Mouse (Mus musculus): ENCODE data around the gene Olfr1058. TPM values are rescaled to one million over a fixed set of nuclear protein-coding genes. Genes with fewer than 3 reads are reported as not detected.
"Not testable (repeated sequence)": the region's sequence is repeated elsewhere in the genome, so short reads cannot be mapped to it uniquely, and the experiment has no call there.

The Olfr1058 gene
- polyA plus RNA-seq (2016; fragmentation: Nextera tagmentation; extraction: Ambion mirVana), result not detected in 2 replicates

DNA sequence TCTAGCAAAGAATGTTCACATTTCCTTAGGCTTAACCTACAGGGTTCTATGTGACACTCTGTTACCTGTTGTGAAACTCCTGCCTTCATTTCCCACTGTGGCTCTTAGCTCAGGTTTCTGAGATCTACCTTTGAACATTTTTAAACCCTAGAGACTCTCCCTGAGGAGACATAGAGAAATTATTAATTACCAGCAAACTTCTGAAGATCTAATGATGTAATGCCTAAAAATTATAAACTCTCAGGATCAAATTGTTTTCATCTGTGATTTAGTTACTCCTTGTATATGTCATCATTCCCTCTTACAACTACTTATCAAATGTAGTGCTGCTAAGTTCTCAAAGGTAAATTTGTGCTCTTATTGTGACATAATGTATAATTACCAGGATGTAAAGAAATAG is at the start of gene Olfr1058:
Olfr1058 (minus strand) TSS at position 101 of the 400 bp plus-strand sequence.
- H3K27ac ChIP-seq; H3K4me2 ChIP-seq (replicated peaks); H3K9me3 ChIP-seq (replicated peaks); H3K4me3 ChIP-seq; H3K4me1 ChIP-seq; H3K27me3 ChIP-seq; H3K36me3 ChIP-seq; ATAC-seq (ENCODE audit: low FRiP score); H3K9ac ChIP-seq: not testable (repeated sequence)

DNA sequence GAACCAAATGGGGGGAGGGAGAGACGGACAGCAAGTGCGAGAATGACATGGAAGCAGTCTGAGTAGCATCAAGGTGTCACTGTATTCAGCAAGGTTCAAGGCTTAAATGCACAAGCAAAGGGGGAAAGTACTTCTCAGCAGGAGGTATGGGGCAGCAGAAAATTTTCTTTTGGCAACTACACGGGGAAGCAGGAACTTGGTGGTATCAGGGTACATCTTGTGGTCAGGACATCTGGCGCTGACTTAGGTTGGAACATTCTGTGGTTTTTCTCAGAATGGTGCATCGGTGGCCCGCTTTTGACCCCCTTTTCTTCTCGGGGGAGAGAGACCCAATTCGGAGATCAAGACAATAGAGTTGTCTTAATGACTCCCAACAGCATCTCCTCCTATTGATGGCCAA is 40.1 kb upstream of the Olfr1058 start:
- 89% methylated on average over 8 of the region's 8 CpGs for WGBS
- not testable (repeated sequence) for H3K36me3 ChIP-seq; H3K4me2 ChIP-seq (replicated peaks); H3K9me3 ChIP-seq (replicated peaks); H3K4me3 ChIP-seq; ATAC-seq (ENCODE audit: low FRiP score); H3K27me3 ChIP-seq; H3K4me1 ChIP-seq; H3K9ac ChIP-seq; H3K27ac ChIP-seq

DNA sequence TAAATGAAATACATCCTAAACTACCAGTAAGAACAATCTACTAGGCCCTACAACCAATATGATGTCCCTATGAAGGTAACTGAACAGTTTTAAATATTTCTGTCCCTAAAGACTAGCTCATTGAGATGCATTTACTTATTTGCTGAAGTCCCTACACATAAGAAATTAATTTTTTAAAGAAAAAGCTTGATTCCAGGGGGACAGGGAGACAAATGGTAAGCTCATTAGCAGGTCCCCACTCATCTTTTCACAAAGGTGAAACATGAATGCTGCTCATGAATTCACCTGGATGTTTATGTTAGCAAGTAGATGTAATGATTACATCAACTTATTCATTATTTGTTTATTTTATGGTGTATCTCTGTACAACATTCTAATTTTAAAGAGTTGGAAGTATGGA is 38.3 kb upstream of the Olfr1058 start, which contains the start of gene Olfr1062:
Olfr1062 (minus strand) TSS at position 101 of the 400 bp plus-strand sequence.
- not testable (repeated sequence) for H3K27ac ChIP-seq; H3K4me1 ChIP-seq; H3K9me3 ChIP-seq (replicated peaks); H3K27me3 ChIP-seq; ATAC-seq (ENCODE audit: low FRiP score); H3K9ac ChIP-seq; H3K36me3 ChIP-seq; H3K4me3 ChIP-seq; H3K4me2 ChIP-seq (replicated peaks)

DNA sequence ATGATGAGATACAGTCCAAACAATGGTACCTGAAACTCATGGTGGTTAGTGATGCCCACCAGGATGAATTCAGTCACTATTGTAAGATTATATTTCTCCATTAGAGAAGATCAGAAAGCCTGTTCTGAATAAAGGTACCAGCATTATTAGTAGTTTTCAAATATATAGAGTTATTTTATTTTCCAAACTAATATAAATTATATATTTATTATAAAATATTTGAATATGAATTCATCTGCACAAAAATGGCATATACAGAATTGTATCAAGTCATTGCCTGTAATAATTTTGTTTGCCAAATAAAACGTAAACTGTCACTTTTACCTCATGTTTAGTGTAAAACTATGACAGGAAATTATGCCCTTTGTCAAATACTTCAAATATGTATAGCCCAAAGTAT is 25.6 kb upstream of the Olfr1058 start, which contains the start of gene Olfr1061:
Olfr1061 (minus strand) TSS at position 101 of the 400 bp plus-strand sequence.
- no peak within 1 kb of the TSS for H3K4me3 ChIP-seq
- H3K9me3 ChIP-seq (replicated peaks), result no peaks in the 10 kb centered on the region
- no peak within 1 kb of the TSS for H3K27ac ChIP-seq
- no peak within 1 kb of the TSS for H3K4me2 ChIP-seq (replicated peaks)
- ATAC-seq (ENCODE audit: low FRiP score), result no peak
- no peaks in the 10 kb centered on the region for H3K36me3 ChIP-seq
- no peak within 1 kb of the TSS for H3K9ac ChIP-seq
- H3K4me1 ChIP-seq, result no peaks in the 10 kb centered on the region
- H3K27me3 ChIP-seq, result no peaks in the 10 kb centered on the region
- WGBS, result 78% methylated on average over 1 of the region's 1 CpGs

DNA sequence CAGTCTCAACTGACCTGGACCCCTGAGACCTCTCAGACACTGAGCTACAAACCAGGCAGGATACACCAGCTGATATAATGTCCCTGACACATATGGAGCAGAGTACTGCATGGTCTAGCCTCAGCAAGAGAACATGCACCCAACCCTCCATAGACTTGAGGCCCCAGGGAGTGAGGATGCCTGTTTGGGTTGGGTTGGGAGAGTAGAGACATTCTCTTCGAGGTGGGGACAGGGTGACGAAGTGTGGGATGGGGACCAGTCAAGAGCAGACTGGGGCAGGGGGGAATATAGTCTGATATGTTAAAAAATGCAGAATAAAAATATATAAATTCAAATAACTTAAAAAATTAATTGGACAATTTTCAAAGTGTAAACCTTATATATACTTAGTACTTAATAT is 6.8 kb upstream of the Olfr1058 start:
- no peak for ATAC-seq (ENCODE audit: low FRiP score)
- no peaks in the 10 kb centered on the region for H3K27me3 ChIP-seq
- no peaks in the 10 kb centered on the region for H3K4me1 ChIP-seq
- no peaks in the 10 kb centered on the region for H3K36me3 ChIP-seq
- no peak overlapping the region for H3K9ac ChIP-seq
- WGBS, result 91% methylated on average over 2 of the region's 2 CpGs
- H3K9me3 ChIP-seq (replicated peaks), result no peaks in the 10 kb centered on the region
- H3K27ac ChIP-seq, result no peak overlapping the region
- no peak overlapping the region for H3K4me3 ChIP-seq
- no peak overlapping the region for H3K4me2 ChIP-seq (replicated peaks)

DNA sequence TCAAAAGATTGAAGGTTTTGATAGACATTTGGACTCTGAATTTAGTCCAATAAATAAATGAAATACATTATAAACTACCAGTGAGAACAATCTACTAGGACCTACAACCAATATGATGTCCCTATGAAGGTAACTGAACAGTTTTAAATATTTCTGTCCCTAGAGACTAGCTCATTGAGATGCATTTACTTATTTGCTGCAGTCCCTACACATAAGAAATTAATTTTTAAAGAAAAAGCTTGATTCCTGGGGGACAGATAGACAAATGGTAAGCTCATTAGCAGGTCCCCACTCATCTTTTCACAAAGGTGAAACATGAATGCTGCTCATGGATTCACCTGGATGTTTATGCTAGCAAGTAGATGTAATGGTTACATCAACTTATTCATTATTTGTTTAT is 10.1 kb downstream of the Olfr1058 start, which contains the start of gene Olfr1057:
Olfr1057 (minus strand) TSS at position 101 of the 400 bp plus-strand sequence.
- no peak within 1 kb of the TSS for H3K27ac ChIP-seq
- H3K36me3 ChIP-seq, result no peaks in the 10 kb centered on the region
- H3K4me3 ChIP-seq, result no peak within 1 kb of the TSS
- no peak within 1 kb of the TSS for H3K4me2 ChIP-seq (replicated peaks)
- no peaks in the 10 kb centered on the region for H3K9me3 ChIP-seq (replicated peaks)
- no peak within 1 kb of the TSS for H3K9ac ChIP-seq
- H3K27me3 ChIP-seq, result no peaks in the 10 kb centered on the region
- no peaks in the 10 kb centered on the region for H3K4me1 ChIP-seq
- no peak for ATAC-seq (ENCODE audit: low FRiP score)

DNA sequence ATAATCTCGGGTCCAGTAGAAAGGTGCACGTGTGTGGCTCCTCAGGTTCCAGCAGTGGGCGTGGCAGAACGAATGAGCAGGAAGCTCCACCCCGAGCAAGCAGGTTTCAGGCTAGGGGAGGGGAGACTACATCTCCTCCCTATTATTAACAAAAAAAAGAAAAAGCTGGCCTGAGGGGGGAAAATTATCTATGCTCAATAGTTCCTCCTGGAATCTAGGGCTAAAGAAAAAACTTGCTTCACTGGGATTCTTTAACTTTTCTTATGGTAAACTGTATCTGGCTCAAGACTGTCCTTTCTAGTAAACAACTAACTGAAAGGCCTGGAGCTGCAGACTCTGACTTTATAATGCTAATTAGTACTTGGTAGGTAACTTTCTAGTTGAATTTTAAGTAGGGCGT is 22.0 kb downstream of the Olfr1058 start:
- not testable (repeated sequence) for H3K36me3 ChIP-seq; H3K9me3 ChIP-seq (replicated peaks); H3K27me3 ChIP-seq; H3K9ac ChIP-seq; H3K4me3 ChIP-seq; H3K4me1 ChIP-seq; H3K27ac ChIP-seq; H3K4me2 ChIP-seq (replicated peaks); ATAC-seq (ENCODE audit: low FRiP score)
- no CpG with 5 or more reads among the region's 6 CpGs for WGBS

DNA sequence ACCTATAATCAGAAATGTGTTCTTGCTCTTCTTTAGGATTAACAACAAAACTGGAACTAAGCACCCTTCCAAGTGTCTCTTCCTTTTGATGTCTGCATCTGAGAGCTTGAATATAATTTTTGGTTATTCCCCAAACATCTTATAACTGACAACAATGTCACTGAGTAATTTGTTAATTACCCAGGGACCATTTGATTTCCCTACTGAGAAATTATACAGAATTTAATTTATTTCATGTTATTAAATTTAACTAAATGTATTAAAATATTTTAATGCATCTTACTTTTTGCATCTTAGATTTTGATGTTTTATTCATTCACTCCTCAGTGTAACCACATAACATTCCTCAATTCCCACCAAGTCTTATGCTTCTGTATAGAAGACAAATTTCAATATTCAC is 26.0 kb downstream of the Olfr1058 start, which contains the start of gene Olfr1056:
Olfr1056 (minus strand) TSS at position 101 of the 400 bp plus-strand sequence.
- Histone ChIP-seq H3K36me3 (no peaks in the 10 kb centered on the region), H3K9ac (no peak within 1 kb of the TSS), H3K4me3 (no peak within 1 kb of the TSS), H3K4me1 (no peaks in the 10 kb centered on the region), H3K27ac (no peak within 1 kb of the TSS), H3K9me3 (replicated peaks) (no peaks in the 10 kb centered on the region), H3K27me3 (no peaks in the 10 kb centered on the region), H3K4me2 (replicated peaks) (no peak within 1 kb of the TSS)
- ATAC-seq (ENCODE audit: low FRiP score), result no peak

DNA sequence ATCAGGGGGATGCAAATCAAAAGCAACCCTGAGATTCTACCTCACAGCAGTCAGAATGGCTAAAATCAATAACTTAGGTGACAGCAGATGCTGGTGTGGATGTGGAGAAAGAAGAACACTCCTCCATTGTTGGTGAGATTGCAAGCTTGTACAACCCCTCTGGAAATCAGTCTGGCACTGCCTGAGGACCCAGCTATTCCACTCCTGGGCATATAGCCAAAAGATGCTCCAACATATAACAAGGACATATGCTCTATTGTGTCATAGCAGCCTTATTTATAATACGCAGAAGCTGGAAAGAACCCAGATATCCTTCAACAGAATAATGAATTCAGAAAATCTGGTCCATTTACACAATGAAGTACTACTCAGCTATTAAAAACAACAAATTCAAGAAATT is 36.6 kb downstream of the Olfr1058 start:
- not testable (repeated sequence) for ATAC-seq (ENCODE audit: low FRiP score)

DNA sequence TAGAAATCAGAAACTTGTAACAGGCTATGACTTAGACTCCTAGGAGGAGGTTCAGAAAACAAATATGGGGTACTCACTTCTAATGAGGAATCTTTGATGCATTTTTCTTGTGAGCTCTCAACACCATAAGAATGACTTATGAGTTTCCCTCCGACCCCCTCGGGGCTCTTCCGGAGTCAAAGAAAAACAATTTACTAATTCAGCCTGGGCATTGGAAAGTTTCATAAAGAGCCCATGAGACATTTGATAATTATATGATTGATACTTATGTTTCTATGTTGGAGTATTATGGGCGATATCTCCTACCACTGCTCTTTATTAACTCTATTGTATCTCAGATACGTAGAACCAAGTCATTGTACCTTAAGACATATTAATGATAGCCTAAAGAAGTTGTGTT is 38.2 kb downstream of the Olfr1058 start, which contains the start of gene Olfr1055:
Olfr1055 (minus strand) TSS at position 101 of the 400 bp plus-strand sequence.
- H3K27ac ChIP-seq, result no peak within 1 kb of the TSS
- ATAC-seq (ENCODE audit: low FRiP score), result no peak
- H3K4me3 ChIP-seq, result no peak within 1 kb of the TSS
- H3K4me1 ChIP-seq, result no peaks in the 10 kb centered on the region
- H3K36me3 ChIP-seq, result no peaks in the 10 kb centered on the region
- no peaks in the 10 kb centered on the region for H3K9me3 ChIP-seq (replicated peaks)
- no peaks in the 10 kb centered on the region for H3K27me3 ChIP-seq
- no peak within 1 kb of the TSS for H3K9ac ChIP-seq
- no peak within 1 kb of the TSS for H3K4me2 ChIP-seq (replicated peaks)
- whole genome bisulfite sequencing, result 93% methylated on average over 5 of the region's 5 CpGs

More for the DNA sequence above, 36.6 kb downstream of the Olfr1058 start:
- not testable (repeated sequence) for H3K4me1 ChIP-seq; H3K27ac ChIP-seq; H3K4me2 ChIP-seq (replicated peaks); H3K9me3 ChIP-seq (replicated peaks); H3K9ac ChIP-seq; H3K4me3 ChIP-seq; H3K27me3 ChIP-seq; H3K36me3 ChIP-seq
- WGBS, result 93% methylated on average over 1 of the region's 1 CpGs

DNA sequence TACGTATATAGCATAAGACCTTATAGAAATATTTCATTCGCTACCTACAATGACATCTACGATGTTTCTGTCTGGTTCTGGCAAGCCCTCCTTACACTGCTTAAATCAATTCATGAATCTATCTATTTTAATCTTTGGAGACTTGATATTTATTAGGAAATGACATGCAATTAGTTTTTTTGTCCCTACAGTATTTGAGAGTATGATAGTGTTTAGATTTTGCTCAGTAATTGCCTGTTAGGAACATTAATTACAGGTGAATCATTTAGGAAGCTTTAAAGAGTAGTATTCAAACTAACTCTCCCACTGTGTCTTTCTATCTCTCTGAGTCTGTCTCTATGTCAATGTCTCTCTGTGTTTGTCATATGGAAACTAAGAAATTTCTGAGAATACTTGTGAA is 53.0 kb downstream of the Olfr1058 start, which contains the start of gene Olfr1054:
Olfr1054 (minus strand) TSS at position 101 of the 400 bp plus-strand sequence.
- no peak for ATAC-seq (ENCODE audit: low FRiP score)
- Histone ChIP-seq H3K4me2 (replicated peaks) (no peak within 1 kb of the TSS), H3K4me3 (no peak within 1 kb of the TSS), H3K27ac (no peak within 1 kb of the TSS), H3K27me3 (no peaks in the 10 kb centered on the region), H3K9me3 (replicated peaks) (no peaks in the 10 kb centered on the region), H3K4me1 (no peaks in the 10 kb centered on the region), H3K36me3 (no peaks in the 10 kb centered on the region), H3K9ac (no peak within 1 kb of the TSS)
- 90% methylated on average over 3 of the region's 3 CpGs for WGBS
